Mouse (Mus musculus) myocyte (in vitro differentiated cells): ENCODE results near the gene Plekha7.

ENCODE experiments used
- CEBPB ChIP-seq: IDR thresholded peaks from 2 replicates; pipeline ENCODE4 v1.6.1; 2011; ENCODE audit warnings: mild to moderate bottlenecking, moderate library complexity; ENCODE audit not compliant: poor library complexity, insufficient read depth, severe bottlenecking
- E2F4 ChIP-seq: IDR thresholded peaks from one replicate; pipeline ENCODE4 v1.6.1; 2011; ENCODE audit warnings: mild to moderate bottlenecking, control low read depth, moderate library complexity; ENCODE audit not compliant: insufficient read depth
- MAX ChIP-seq: IDR thresholded peaks from one replicate; pipeline ENCODE4 v1.6.1; 2011; ENCODE audit warnings: low read depth, mild to moderate bottlenecking, control low read depth
- MYOD1 ChIP-seq, 3 experiments: IDR thresholded peaks; one replicate each; pipeline ENCODE4 v1.6.1; 2011; ENCODE audit warnings: control low read depth in 2 of 3, low read depth in 2 of 3, mild to moderate bottlenecking in 2 of 3, moderate library complexity in 1 of 3; ENCODE audit not compliant: insufficient read length in 2 of 3, control insufficient read depth in 1 of 3
- MYOG ChIP-seq, 3 experiments: IDR thresholded peaks; one replicate each; pipeline ENCODE4 v1.6.1; 2011; ENCODE audit warnings: control low read depth in 2 of 3, low read depth in 2 of 3, mild to moderate bottlenecking in 2 of 3; ENCODE audit not compliant: insufficient read length in 2 of 3, control insufficient read depth in 1 of 3, insufficient read depth in 1 of 3
- POLR2A ChIP-seq: IDR thresholded peaks from one replicate; pipeline ENCODE4 v1.6.1; 2011; ENCODE audit warnings: low read depth, mild to moderate bottlenecking, control low read depth, moderate library complexity; ENCODE audit not compliant: insufficient read length
- POLR2AphosphoS2 ChIP-seq: IDR thresholded peaks from one replicate; pipeline ENCODE4 v1.6.1; 2011; ENCODE audit warnings: low read depth, control low read depth; ENCODE audit not compliant: insufficient read length
- REST ChIP-seq: IDR thresholded peaks from one replicate; pipeline ENCODE4 v1.6.1; 2011; ENCODE audit warnings: mild to moderate bottlenecking, control low read depth, moderate library complexity; ENCODE audit not compliant: insufficient read depth, insufficient read length
- TCF12 ChIP-seq: IDR thresholded peaks from one replicate; pipeline ENCODE4 v1.6.1; 2011; ENCODE audit warnings: mild to moderate bottlenecking, control low read depth; ENCODE audit not compliant: poor library complexity, insufficient read depth, severe bottlenecking
- TCF3 ChIP-seq: IDR thresholded peaks from one replicate; pipeline ENCODE4 v1.6.1; 2011; ENCODE audit warnings: low read depth, control low read depth; ENCODE audit not compliant: insufficient read length
- USF1 ChIP-seq: IDR thresholded peaks from one replicate; pipeline ENCODE4 v1.6.1; 2011; ENCODE audit warnings: low read depth, mild to moderate bottlenecking, control low read depth, moderate library complexity

DNA sequence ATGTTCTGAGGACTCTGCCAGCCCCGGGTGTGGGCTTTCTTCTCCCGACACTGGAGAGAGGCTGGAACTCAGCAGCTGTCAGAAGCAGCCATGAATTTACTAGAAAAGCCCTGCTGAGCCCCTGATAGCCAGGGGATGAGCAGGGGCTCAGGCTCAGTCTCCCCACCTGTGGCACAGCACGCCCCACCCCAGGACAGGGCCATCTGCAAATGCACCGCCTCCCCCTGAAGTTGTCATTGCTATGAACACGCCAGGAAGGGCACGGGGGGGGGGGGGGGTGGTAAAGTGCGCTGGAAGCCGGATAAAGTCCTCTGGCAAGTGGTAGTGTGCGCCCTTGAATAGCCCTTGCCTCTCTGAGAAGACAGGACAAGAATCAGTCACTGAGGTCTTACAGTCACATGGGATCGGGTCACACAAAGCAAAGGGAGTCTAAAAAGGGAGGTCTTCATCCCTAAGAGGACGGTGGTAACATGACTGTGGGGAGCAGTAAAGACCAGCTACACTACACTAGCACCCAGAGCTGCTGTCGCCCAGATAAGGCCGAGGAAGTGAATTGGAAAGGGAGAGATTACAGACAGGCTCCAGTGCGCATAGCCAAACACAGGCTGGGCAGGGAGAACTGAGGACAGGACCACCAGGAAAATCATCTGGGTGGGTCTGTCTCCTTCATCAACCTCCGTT lies 61.3 kb downstream of the Plekha7 start:
- TF ChIP-seq CEBPB (no peak), TCF12 (no peak), USF1 (no peak), POLR2A (no peak), MYOD1 (IDR thresholded peaks at IDR 0.05; ENCODE audit: control insufficient read depth in 1 of 3, insufficient read length in 2 of 3, low read depth in 2 of 3) (no peak), MAX (no peak), REST (no peak), POLR2AphosphoS2 (no peak), E2F4 (no peak), MYOG (IDR thresholded peaks at IDR 0.05; ENCODE audit: control insufficient read depth in 1 of 3, insufficient read depth in 1 of 3, insufficient read length in 2 of 3, low read depth in 2 of 3) (no peak), TCF3 (no peak)
